In genomic region chr1:106587866-106588470, GRCm38 (mm10) we compare ENCODE assay signal across 25 mouse cellular contexts.
DNase-seq lines count a peak whose midpoint lies in the region; ATAC-seq and TF ChIP-seq lines count a peak whose summit lies in the region.
"Had no signal": no experiment of that assay in that cellular context is flagged by ENCODE, and none has a peak within 500 bp of the region (broad histone marks: within the 10 kb centered on the region; RNA-seq: fewer than 3 reads in every experiment).

No protein-coding gene starts in this region.

- TF ChIP-seq POLR2A in small intestine, adult 2 months (IDR thresholded peaks at IDR 0.05; ENCODE audit: low read depth, low read length), result no peak

- 82% methylated on average over 4 of the region's 4 CpGs for WGBS in heart, embryonic 10.5 days
- WGBS in lung, embryonic 15.5 days, result 53% methylated on average over 4 of the region's 4 CpGs
- WGBS in stomach, embryonic 15.5 days, result 66% methylated on average over 4 of the region's 4 CpGs
- 72% methylated on average over 4 of the region's 4 CpGs for WGBS in stomach, postnatal 0 days
- 85% methylated on average over 4 of the region's 4 CpGs for WGBS in small intestine, adult 2 months

- H3K27ac ChIP-seq in heart, embryonic 10.5 days, result no peak overlapping the region
- H3K27ac ChIP-seq in lung, embryonic 15.5 days, result peak overlapping the region; percentile 43; the same call in 1 of the 2 replicates
- 0 out of 2 replicates have a peak overlapping the region, but pooled peaks have one; percentile 16 for H3K27ac ChIP-seq in stomach, embryonic 15.5 days
- no peak overlapping the region for H3K27ac ChIP-seq in stomach, postnatal 0 days (replicated peaks)
- H3K27ac ChIP-seq in small intestine, adult 2 months (ENCODE audit: insufficient read depth, low read depth, low read length), result 0 out of 2 replicates have a peak overlapping the region, but pooled peaks have one; percentile 9
- H3K27ac ChIP-seq: forebrain, embryonic 10.5 days; gastrocnemius, adult 2 months; heart, embryonic 13.5 days; hindbrain, embryonic 14.5 days had no signal

- H3K9ac ChIP-seq in lung, embryonic 15.5 days, result no peak overlapping the region
- no peak overlapping the region for H3K9ac ChIP-seq in stomach, embryonic 15.5 days
- H3K9ac ChIP-seq in stomach, postnatal 0 days (ENCODE audit: low read length), result no peak overlapping the region
- H3K9ac ChIP-seq: forebrain, postnatal 0 days; heart, embryonic 13.5 days; hindbrain, embryonic 14.5 days had no signal

- TF ChIP-seq EP300 in stomach, postnatal 0 days (optimal IDR thresholded peaks at IDR 0.05), result no peak

- no peaks in the 10 kb centered on the region for H3K27me3 ChIP-seq in heart, embryonic 10.5 days (ENCODE audit: insufficient read depth, poor library complexity, severe bottlenecking)
- H3K27me3 ChIP-seq in lung, embryonic 15.5 days, result no peaks in the 10 kb centered on the region
- no peaks in the 10 kb centered on the region for H3K27me3 ChIP-seq in stomach, embryonic 15.5 days (replicated peaks)
- no peaks in the 10 kb centered on the region for H3K27me3 ChIP-seq in stomach, postnatal 0 days (ENCODE audit: control insufficient read depth, insufficient read depth, low read length)
- H3K27me3 ChIP-seq in small intestine, adult 2 months (ENCODE audit: control insufficient read depth, insufficient read depth, low read length), result no peaks in the 10 kb centered on the region
- H3K27me3 ChIP-seq: heart, embryonic 13.5 days had no signal

- H3K36me3 ChIP-seq in heart, embryonic 10.5 days, result no peaks in the 10 kb centered on the region
- no peaks in the 10 kb centered on the region for H3K36me3 ChIP-seq in lung, embryonic 15.5 days
- H3K36me3 ChIP-seq in stomach, embryonic 15.5 days, result no peaks in the 10 kb centered on the region
- no peaks in the 10 kb centered on the region for H3K36me3 ChIP-seq in stomach, postnatal 0 days (ENCODE audit: control insufficient read depth, insufficient read depth, low read length)
- H3K36me3 ChIP-seq in small intestine, adult 2 months (ENCODE audit: control insufficient read depth, insufficient read depth, low read length), result no peaks in the 10 kb centered on the region
- H3K36me3 ChIP-seq: forebrain, embryonic 10.5 days; heart, embryonic 13.5 days had no signal

- ATAC-seq in lung, embryonic 15.5 days (ENCODE audit: borderline replicate concordance, extremely low read depth, low FRiP score, low TSS enrichment), result peak; percentile 81
- ATAC-seq in stomach, embryonic 15.5 days (ENCODE audit: insufficient read depth, low FRiP score, low read depth), result no peak
- no peak for ATAC-seq in stomach, postnatal 0 days (ENCODE audit: low FRiP score, low TSS enrichment)
- ATAC-seq: activated CD4-positive, CD25-positive, alpha-beta regulatory T cell, adult 4 months; forebrain, embryonic 14.5 days; forebrain, postnatal 0 days had no signal

- peak; percentile 59 for DNase-seq in heart, adult 11 months
- no peak for DNase-seq in heart, embryonic 10.5 days (ENCODE audit: low spot score)
- no peak for DNase-seq in lung, adult 18-20 months
- no peak for DNase-seq in stomach, postnatal 0 days (ENCODE audit: low spot score)
- no peak for DNase-seq in cerebellum, postnatal 4 days (ENCODE audit: low spot score in 2 of 2)
- DNase-seq: adrenal gland, adult 8-10 months; adrenal gland, postnatal 25 days; cerebellum, adult 11-12 months; cerebellum, adult 8-10 months; cerebellum, postnatal 10 days; cerebellum, postnatal 36 days; forebrain, postnatal 0 days; gastrocnemius, adult 2 months; gastrocnemius, postnatal 14 days; heart, adult 18-20 months; heart, postnatal 14 days; heart, postnatal 4 days had no signal

- no peak overlapping the region for H3K4me3 ChIP-seq in heart, embryonic 10.5 days
- no peak overlapping the region for H3K4me3 ChIP-seq in lung, embryonic 15.5 days
- H3K4me3 ChIP-seq in stomach, embryonic 15.5 days (replicated peaks), result no peak overlapping the region
- H3K4me3 ChIP-seq in stomach, postnatal 0 days (ENCODE audit: low read depth, low read length), result no peak overlapping the region
- no peak overlapping the region for H3K4me3 ChIP-seq in small intestine, adult 2 months (ENCODE audit: low read depth, low read length)
- H3K4me3 ChIP-seq: forebrain, embryonic 10.5 days; gastrocnemius, adult 2 months; heart, embryonic 13.5 days had no signal

- no peaks in the 10 kb centered on the region for H3K9me3 ChIP-seq in heart, embryonic 10.5 days
- no peaks in the 10 kb centered on the region for H3K9me3 ChIP-seq in lung, embryonic 15.5 days
- H3K9me3 ChIP-seq in stomach, embryonic 15.5 days, result no peaks in the 10 kb centered on the region
- H3K9me3 ChIP-seq in stomach, postnatal 0 days (ENCODE audit: control insufficient read depth, low read length), result no peaks in the 10 kb centered on the region
- H3K9me3 ChIP-seq: forebrain, embryonic 10.5 days; heart, embryonic 13.5 days had no signal

- TF ChIP-seq CTCF in stomach, postnatal 0 days (IDR thresholded peaks at IDR 0.05; ENCODE audit: low read depth), result no peak
- no peak for TF ChIP-seq CTCF in small intestine, adult 2 months (IDR thresholded peaks at IDR 0.05; ENCODE audit: extremely low read depth, insufficient read length, insufficient replicate concordance, low read depth, low read length)

- peaks cover 10% of the 10 kb centered on the region; the same call in 1 of the 2 replicates for H3K4me1 ChIP-seq in heart, embryonic 10.5 days
- H3K4me1 ChIP-seq in lung, embryonic 15.5 days, result peaks cover 20% of the 10 kb centered on the region
- H3K4me1 ChIP-seq in stomach, embryonic 15.5 days, result peaks cover 14% of the 10 kb centered on the region
- H3K4me1 ChIP-seq in stomach, postnatal 0 days (replicated peaks; ENCODE audit: control insufficient read depth, insufficient read depth), result no peaks in the 10 kb centered on the region; the same call in 1 of the 2 replicates
- peaks cover 21% of the 10 kb centered on the region; the same call in 1 of the 2 replicates for H3K4me1 ChIP-seq in small intestine, adult 2 months (ENCODE audit: control insufficient read depth, insufficient read depth, insufficient read length, low read length)

- no peak overlapping the region for H3K4me2 ChIP-seq in lung, embryonic 15.5 days
- H3K4me2 ChIP-seq in stomach, embryonic 15.5 days, result no peak overlapping the region
- H3K4me2 ChIP-seq in stomach, postnatal 0 days (replicated peaks; ENCODE audit: low read depth), result no peak overlapping the region
- H3K4me2 ChIP-seq: heart, embryonic 13.5 days; hindbrain, embryonic 14.5 days had no signal

Comparison
In these comparisons a context has a peak if more than half of its experiments do, and no peak if none do; other contexts are left out.
1. H3K27ac ChIP-seq: peak in lung, embryonic 15.5 days (single experiment), stomach, embryonic 15.5 days (single experiment) and small intestine, adult 2 months (single experiment); none in heart, embryonic 10.5 days (single experiment) and stomach, postnatal 0 days (single experiment).